Mouse (Mus musculus): ENCODE measurements at regions not wholly inside any gene's neighbourhood (a gene's known extent, or its start where the extent isn't known, plus 50 kb on each side); places are given as distances from the start of the nearest gene placed in this dataset.

GRCm38 (mm10) chr13:44147841-44148240 lies 363.3 kb downstream of the Cd83 start:
- TF ChIP-seq POLR2A (IDR thresholded peaks at IDR 0.05; ENCODE audit: low read depth, low read length) (no peak), CTCF (IDR thresholded peaks at IDR 0.05; ENCODE audit: extremely low read depth, insufficient read length, insufficient replicate concordance, low read depth, low read length) (no peak)
- no peak overlapping the region for H3K27ac ChIP-seq (ENCODE audit: insufficient read depth, low read depth, low read length)
- H3K4me3 ChIP-seq (ENCODE audit: low read depth, low read length) = no peak overlapping the region
- no peaks in the 10 kb centered on the region for H3K27me3 ChIP-seq (ENCODE audit: control insufficient read depth, insufficient read depth, low read length)
- no peaks in the 10 kb centered on the region for H3K36me3 ChIP-seq (ENCODE audit: control insufficient read depth, insufficient read depth, low read length)
- WGBS = 90% methylated on average over 5 of the region's 5 CpGs
- no peaks in the 10 kb centered on the region for H3K4me1 ChIP-seq (ENCODE audit: control insufficient read depth, insufficient read depth, insufficient read length, low read length)

GRCm38 (mm10) chr13:44149499-44149898 lies 364.9 kb downstream of the Cd83 start:
- 70% methylated on average over 3 of the region's 3 CpGs for whole genome bisulfite sequencing
- TF ChIP-seq POLR2A (IDR thresholded peaks at IDR 0.05; ENCODE audit: low read depth, low read length) (no peak), CTCF (IDR thresholded peaks at IDR 0.05; ENCODE audit: extremely low read depth, insufficient read length, insufficient replicate concordance, low read depth, low read length) (no peak)

DNA sequence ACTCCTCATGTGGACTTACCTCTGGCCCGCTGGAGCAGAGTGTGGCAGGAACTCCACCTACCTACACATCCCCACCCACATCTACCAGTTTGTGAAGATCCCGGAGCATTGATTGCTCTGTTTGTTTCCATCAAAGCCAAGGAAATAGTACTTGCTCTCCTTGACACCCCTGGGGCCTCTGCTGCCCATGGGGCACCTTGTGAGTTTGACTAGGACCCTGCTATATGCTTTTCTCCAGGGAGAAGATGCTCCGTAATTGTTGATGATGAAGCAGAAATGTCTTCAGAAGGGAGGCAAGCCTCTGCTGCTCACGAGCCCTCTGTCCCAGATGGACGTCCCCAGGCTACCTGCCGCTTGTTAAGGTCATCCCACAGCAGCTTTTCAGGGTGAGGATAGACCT lies 367.0 kb downstream of the Cd83 start:
- no peak for TF ChIP-seq CTCF (IDR thresholded peaks at IDR 0.05; ENCODE audit: extremely low read depth, insufficient read length, insufficient replicate concordance, low read depth, low read length)
- no peak for TF ChIP-seq POLR2A (IDR thresholded peaks at IDR 0.05; ENCODE audit: low read depth, low read length)
- H3K4me1 ChIP-seq (ENCODE audit: control insufficient read depth, insufficient read depth, insufficient read length, low read length) = no peaks in the 10 kb centered on the region
- H3K36me3 ChIP-seq (ENCODE audit: control insufficient read depth, insufficient read depth, low read length) = no peaks in the 10 kb centered on the region
- WGBS = 74% methylated on average over 6 of the region's 6 CpGs
- H3K4me3 ChIP-seq (ENCODE audit: low read depth, low read length) = no peak overlapping the region
- no peak overlapping the region for H3K27ac ChIP-seq (ENCODE audit: insufficient read depth, low read depth, low read length)
- no peaks in the 10 kb centered on the region for H3K27me3 ChIP-seq (ENCODE audit: control insufficient read depth, insufficient read depth, low read length)

More at GRCm38 (mm10) chr13:44149499-44149898, 364.9 kb downstream of the Cd83 start:
- no peak overlapping the region for H3K4me3 ChIP-seq (ENCODE audit: low read depth, low read length)
- H3K27ac ChIP-seq (ENCODE audit: insufficient read depth, low read depth, low read length) = no peak overlapping the region
- H3K36me3 ChIP-seq (ENCODE audit: control insufficient read depth, insufficient read depth, low read length) = no peaks in the 10 kb centered on the region
- H3K4me1 ChIP-seq (ENCODE audit: control insufficient read depth, insufficient read depth, insufficient read length, low read length) = no peaks in the 10 kb centered on the region
- H3K27me3 ChIP-seq (ENCODE audit: control insufficient read depth, insufficient read depth, low read length) = no peaks in the 10 kb centered on the region

DNA sequence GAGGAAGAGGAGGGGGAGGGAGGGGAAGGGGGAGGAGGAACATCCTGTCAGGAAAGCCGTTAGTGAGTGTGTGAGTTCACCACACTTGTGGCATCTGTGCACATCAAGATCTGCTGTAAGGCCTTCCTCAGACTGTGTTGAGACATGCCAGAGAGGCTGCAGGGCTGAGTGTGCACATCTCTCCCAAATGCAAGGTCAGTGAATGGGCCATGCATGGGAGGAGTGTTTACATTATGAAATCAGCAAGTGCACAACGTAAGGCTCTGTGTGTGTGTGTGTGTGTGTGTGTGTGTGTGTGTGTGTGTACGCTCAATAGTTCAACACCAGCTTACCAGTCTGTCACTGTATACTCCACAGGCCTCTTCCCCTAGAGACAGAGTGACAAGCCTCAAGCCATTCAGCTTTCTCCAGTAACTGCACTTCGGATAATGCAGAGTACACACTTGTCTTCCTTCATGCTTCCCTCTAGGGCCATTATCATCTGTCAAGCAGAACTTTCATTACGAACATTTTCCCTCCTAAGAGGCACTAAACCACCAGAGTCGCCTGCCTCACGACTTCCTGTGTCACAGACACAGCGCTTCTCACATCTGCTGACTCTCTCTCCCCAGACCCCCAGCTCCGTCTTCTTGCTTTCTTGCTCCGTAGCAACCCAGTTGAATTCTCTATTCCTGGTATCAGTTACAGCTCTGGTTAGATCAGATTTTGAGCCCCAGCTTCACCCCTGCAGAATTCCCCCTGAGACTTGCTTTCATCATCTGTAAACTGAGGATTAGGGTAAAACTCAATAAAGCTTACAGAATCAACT lies 368.4 kb downstream of the Cd83 start:
- no peaks in the 10 kb centered on the region for H3K4me1 ChIP-seq (ENCODE audit: control insufficient read depth, insufficient read depth, insufficient read length, low read length)
- no peak for TF ChIP-seq CTCF (IDR thresholded peaks at IDR 0.05; ENCODE audit: extremely low read depth, insufficient read length, insufficient replicate concordance, low read depth, low read length)
- no peaks in the 10 kb centered on the region for H3K27me3 ChIP-seq (ENCODE audit: control insufficient read depth, insufficient read depth, low read length)
- H3K36me3 ChIP-seq (ENCODE audit: control insufficient read depth, insufficient read depth, low read length) = no peaks in the 10 kb centered on the region
- no peak overlapping the region for H3K4me3 ChIP-seq (ENCODE audit: low read depth, low read length)
- H3K27ac ChIP-seq (ENCODE audit: insufficient read depth, low read depth, low read length) = no peak overlapping the region
- 67% methylated on average over 10 of the region's 10 CpGs for WGBS

DNA sequence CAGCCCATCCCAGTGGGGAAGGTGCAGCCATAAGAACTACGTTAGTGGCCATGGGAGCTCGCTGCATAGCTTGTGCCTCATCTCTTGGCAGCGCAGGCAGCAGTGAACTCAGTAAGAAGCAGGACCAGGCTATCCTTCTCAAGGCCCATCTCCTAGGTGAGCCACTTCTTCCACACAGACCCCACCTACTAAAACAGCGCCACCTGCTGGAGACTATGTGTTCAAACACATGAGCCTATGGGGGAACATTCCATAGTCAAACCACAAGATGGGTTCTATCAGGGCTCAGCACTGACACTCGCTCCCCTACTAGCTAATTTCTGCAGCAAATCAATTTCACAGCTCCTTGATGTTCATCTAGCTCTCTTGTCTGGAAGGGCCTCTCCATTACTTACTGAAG lies 369.2 kb downstream of the Cd83 start:
- TF ChIP-seq POLR2A (IDR thresholded peaks at IDR 0.05; ENCODE audit: low read depth, low read length) (no peak), CTCF (IDR thresholded peaks at IDR 0.05; ENCODE audit: extremely low read depth, insufficient read length, insufficient replicate concordance, low read depth, low read length) (no peak; the same call in 1 of the 2 replicates)
- 94% methylated on average over 5 of the region's 5 CpGs for WGBS
- Histone ChIP-seq H3K27me3 (ENCODE audit: control insufficient read depth, insufficient read depth, low read length) (no peaks in the 10 kb centered on the region), H3K4me3 (ENCODE audit: low read depth, low read length) (no peak overlapping the region), H3K27ac (ENCODE audit: insufficient read depth, low read depth, low read length) (no peak overlapping the region), H3K36me3 (ENCODE audit: control insufficient read depth, insufficient read depth, low read length) (no peaks in the 10 kb centered on the region), H3K4me1 (ENCODE audit: control insufficient read depth, insufficient read depth, insufficient read length, low read length) (no peaks in the 10 kb centered on the region)

DNA sequence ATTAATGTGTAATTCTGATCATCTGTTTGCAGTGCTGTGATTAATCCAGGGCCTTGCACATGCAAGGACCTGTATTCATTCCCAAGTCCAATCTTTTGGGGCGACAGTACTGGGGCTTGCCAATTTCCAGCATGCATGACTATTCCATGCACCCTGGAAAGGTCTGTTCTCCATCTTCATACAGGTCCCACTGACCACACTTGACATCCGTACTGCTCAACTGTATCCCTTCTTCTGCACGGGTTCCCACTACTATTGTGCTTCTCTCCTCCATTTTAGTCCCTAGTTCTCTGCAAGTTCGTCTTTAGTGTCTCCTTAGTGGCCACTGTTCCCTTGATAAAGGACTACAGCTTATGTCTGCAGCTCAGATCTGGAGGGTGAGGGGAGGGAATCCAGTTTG lies 371.4 kb downstream of the Cd83 start:
- no peak for TF ChIP-seq CTCF (IDR thresholded peaks at IDR 0.05; ENCODE audit: extremely low read depth, insufficient read length, insufficient replicate concordance, low read depth, low read length)
- no peak for TF ChIP-seq POLR2A (IDR thresholded peaks at IDR 0.05; ENCODE audit: low read depth, low read length)
- H3K4me3 ChIP-seq (ENCODE audit: low read depth, low read length) = no peak overlapping the region
- no peaks in the 10 kb centered on the region for H3K4me1 ChIP-seq (ENCODE audit: control insufficient read depth, insufficient read depth, insufficient read length, low read length)
- H3K36me3 ChIP-seq (ENCODE audit: control insufficient read depth, insufficient read depth, low read length) = no peaks in the 10 kb centered on the region
- 94% methylated on average over 4 of the region's 4 CpGs for WGBS
- H3K27me3 ChIP-seq (ENCODE audit: control insufficient read depth, insufficient read depth, low read length) = no peaks in the 10 kb centered on the region
- no peak overlapping the region for H3K27ac ChIP-seq (ENCODE audit: insufficient read depth, low read depth, low read length)

GRCm38 (mm10) chr13:44156546-44156945 lies 372.0 kb downstream of the Cd83 start:
- Histone ChIP-seq H3K4me3 (ENCODE audit: low read depth, low read length) (no peak overlapping the region), H3K36me3 (ENCODE audit: control insufficient read depth, insufficient read depth, low read length) (no peaks in the 10 kb centered on the region), H3K27ac (ENCODE audit: insufficient read depth, low read depth, low read length) (no peak overlapping the region), H3K4me1 (ENCODE audit: control insufficient read depth, insufficient read depth, insufficient read length, low read length) (no peaks in the 10 kb centered on the region), H3K27me3 (ENCODE audit: control insufficient read depth, insufficient read depth, low read length) (no peaks in the 10 kb centered on the region)
- TF ChIP-seq CTCF (IDR thresholded peaks at IDR 0.05; ENCODE audit: extremely low read depth, insufficient read length, insufficient replicate concordance, low read depth, low read length) (no peak), POLR2A (IDR thresholded peaks at IDR 0.05; ENCODE audit: low read depth, low read length) (no peak)
- WGBS = 73% methylated on average over 3 of the region's 3 CpGs

Measured in small intestine, adult 2 months (tissue).